Mouse (Mus musculus): ENCODE results near the gene Actn1. TPM values are rescaled to one million over a fixed set of nuclear protein-coding genes. Genes with fewer than 3 reads are reported as not detected.

Gene Actn1
- polyA plus RNA-seq, 1 experiment from 2014 or later, result 32.5 TPM

DNA sequence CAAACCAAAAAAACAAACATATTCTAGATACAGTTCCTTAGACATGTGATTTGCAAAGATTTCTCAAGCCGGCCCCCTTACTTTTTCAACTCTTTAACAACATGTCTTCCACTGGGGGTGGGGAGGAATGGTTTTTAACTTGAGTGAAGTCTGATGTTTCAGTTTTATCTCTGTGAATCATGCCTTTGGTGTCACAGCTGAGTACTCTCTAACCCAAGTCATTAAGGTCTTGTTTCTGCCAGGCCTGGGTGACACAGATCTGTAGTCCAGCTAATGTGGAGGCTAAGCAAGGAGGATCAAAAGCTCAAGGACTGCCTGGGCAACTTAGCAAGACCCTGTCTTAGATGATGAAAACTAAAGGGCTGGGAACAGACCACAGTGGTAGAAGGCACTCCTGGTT is 141.6 kb downstream of the Actn1 start:
- Histone ChIP-seq H3K36me3 (ENCODE audit: insufficient read depth, low read length) (peaks cover 7% of the 10 kb centered on the region), H3K9ac (ENCODE audit: low read depth, low read length) (no peak overlapping the region), H3K27me3 (ENCODE audit: insufficient read depth, low read length) (no peaks in the 10 kb centered on the region), H3K4me1 (replicated peaks; ENCODE audit: insufficient read depth, low read length) (peaks cover 18% of the 10 kb centered on the region), H3K9me3 (replicated peaks; ENCODE audit: low read length) (no peaks in the 10 kb centered on the region; the same call in 1 of the 2 replicates), H3K4me3 (replicated peaks; ENCODE audit: low read depth, low read length) (no peak overlapping the region), H3K27ac (peak overlapping the region; percentile 37; the same call in 1 of the 2 replicates), H3K4me2 (ENCODE audit: low read length) (no peak overlapping the region)
- ATAC-seq (replicated peaks; ENCODE audit: low FRiP score, low read depth) (no peak), DNase-seq (ENCODE audit: low spot score) (peak; percentile 64)
- WGBS, result 32% methylated on average over 1 of the region's 1 CpGs
- TF ChIP-seq CTCF (IDR thresholded peaks at IDR 0.05; ENCODE audit: low read depth), result no peak

Other genes starting within 250 kb of the Actn1 start
- gene Zfp36l1, start 147.4 kb downstream of the Actn1 start, polyA plus RNA-seq (2015; fragmentation: Nextera tagmentation; extraction: Ambion mirVana), result 141 and 160 TPM in 2 replicates
- 11.5 and 11.9 TPM in 2 replicates for gene Dcaf5, start 176.2 kb upstream of the Actn1 start, polyA plus RNA-seq (2015; fragmentation: Nextera tagmentation; extraction: Ambion mirVana)
- gene Exd2, start 202.7 kb upstream of the Actn1 start, polyA plus RNA-seq (2015; fragmentation: Nextera tagmentation; extraction: Ambion mirVana), result 17.7 and 17.9 TPM in 2 replicates